Mouse (Mus musculus): ENCODE results near the gene Tmem94.
A peak's percentile ranks its signal among the peaks of the same experiment; 100 is the strongest.
"Not testable (repeated sequence)": the region's sequence is repeated elsewhere in the genome, so short reads cannot be mapped to it uniquely, and the experiment has no call there.

Tmem94 gene

GRCm38 (mm10) chr11:115765103-115765606 is at the start of gene Tmem94:
Gene Tmem94, plus strand, starts transcription at chr11:115765433.
- DNase-seq (ENCODE audit: low read depth, low spot score), result peak; percentile 98

GRCm38 (mm10) chr11:115716410-115717338 is 48.6 kb upstream of the Tmem94 start:
- peak; percentile 63 for DNase-seq (ENCODE audit: low read depth, low spot score)

- peak; percentile 67 for DNase-seq (ENCODE audit: low read depth, low spot score)
These were observed 47.4 kb upstream of the Tmem94 start for GRCm38 (mm10) chr11:115717660-115718390.

GRCm38 (mm10) chr11:115722638-115723037 is 42.6 kb upstream of the Tmem94 start:
- DNase-seq (ENCODE audit: low read depth, low spot score), result peak; percentile 88

GRCm38 (mm10) chr11:115723231-115723630 is 42.0 kb upstream of the Tmem94 start:
- no peak for DNase-seq (ENCODE audit: low read depth, low spot score)

GRCm38 (mm10) chr11:115734041-115734686 is 31.1 kb upstream of the Tmem94 start:
- no peak for DNase-seq (ENCODE audit: low read depth, low spot score)

GRCm38 (mm10) chr11:115737608-115738208 is 27.5 kb upstream of the Tmem94 start:
- DNase-seq (ENCODE audit: low read depth, low spot score), result no peak

- DNase-seq (ENCODE audit: low read depth, low spot score), result no peak
These were observed 26.9 kb upstream of the Tmem94 start for GRCm38 (mm10) chr11:115738275-115738885.

- DNase-seq (ENCODE audit: low read depth, low spot score), result no peak
These were observed 24.2 kb upstream of the Tmem94 start for GRCm38 (mm10) chr11:115741070-115741469.

GRCm38 (mm10) chr11:115742926-115743325 is 22.3 kb upstream of the Tmem94 start:
- no peak for DNase-seq (ENCODE audit: low read depth, low spot score)

- DNase-seq (ENCODE audit: low read depth, low spot score), result no peak
These were observed 20.8 kb upstream of the Tmem94 start for GRCm38 (mm10) chr11:115744385-115744784.

- DNase-seq (ENCODE audit: low read depth, low spot score), result peak; percentile 67
These were observed 19.1 kb upstream of the Tmem94 start for GRCm38 (mm10) chr11:115746109-115746508.

- DNase-seq (ENCODE audit: low read depth, low spot score), result peak; percentile 57
These were observed 18.5 kb upstream of the Tmem94 start for GRCm38 (mm10) chr11:115746762-115747161.

- peak; percentile 73 for DNase-seq (ENCODE audit: low read depth, low spot score)
These were observed 17.9 kb upstream of the Tmem94 start for GRCm38 (mm10) chr11:115747351-115747750.

GRCm38 (mm10) chr11:115749834-115750233 is 15.4 kb upstream of the Tmem94 start:
- no peak for DNase-seq (ENCODE audit: low read depth, low spot score)

GRCm38 (mm10) chr11:115751725-115752124 is 13.5 kb upstream of the Tmem94 start:
- DNase-seq (ENCODE audit: low read depth, low spot score), result peak; percentile 53

GRCm38 (mm10) chr11:115752653-115753052 is 12.6 kb upstream of the Tmem94 start:
- DNase-seq (ENCODE audit: low read depth, low spot score), result no peak

- DNase-seq (ENCODE audit: low read depth, low spot score), result no peak
These were observed 11.7 kb upstream of the Tmem94 start for GRCm38 (mm10) chr11:115753485-115753884.

- DNase-seq (ENCODE audit: low read depth, low spot score), result not testable (repeated sequence)
These were observed 3.1 kb upstream of the Tmem94 start for GRCm38 (mm10) chr11:115762176-115762575.

GRCm38 (mm10) chr11:115764698-115765097 is 535 bp upstream of the Tmem94 start:
- no peak for DNase-seq (ENCODE audit: low read depth, low spot score)

- peak; percentile 40 for DNase-seq (ENCODE audit: low read depth, low spot score)
These were observed 441 bp downstream of the Tmem94 start for GRCm38 (mm10) chr11:115765607-115766141.
